Mouse (Mus musculus): ENCODE results near the gene Ssxb10. TPM values are rescaled to one million over a fixed set of nuclear protein-coding genes. Genes with fewer than 3 reads are reported as not detected.
"Not testable (repeated sequence)": the region's sequence is repeated elsewhere in the genome, so short reads cannot be mapped to it uniquely, and the experiment has no call there.

Ssxb10 gene
- polyA plus RNA-seq (2015; fragmentation: Nextera tagmentation; extraction: Ambion mirVana) = not detected in 2 replicates

DNA sequence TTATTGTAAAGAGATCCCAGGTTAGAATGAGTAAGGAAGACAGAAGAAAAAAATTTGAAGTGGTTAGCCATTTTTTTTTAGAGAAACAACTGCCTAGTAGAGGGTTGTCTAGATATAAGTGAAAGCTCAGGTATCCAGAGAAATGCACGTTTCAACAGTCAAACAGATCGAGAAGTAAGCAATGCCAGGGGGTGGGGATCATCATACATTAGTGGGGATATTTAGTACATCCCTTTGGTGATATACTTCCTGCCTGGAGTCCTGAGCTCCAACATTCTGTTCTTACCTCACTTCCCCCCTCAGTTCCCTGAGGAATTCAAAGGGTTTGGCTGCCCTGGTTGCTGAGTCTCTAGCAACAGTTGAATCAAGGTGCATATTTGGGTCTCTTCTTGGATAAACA lies at the start of gene Ssxb10:
Gene Ssxb10 (plus strand): TSS at position 301 of the 400 bp plus-strand sequence.
- H3K9ac ChIP-seq = no peak within 1 kb of the TSS
- no peak within 1 kb of the TSS for H3K4me3 ChIP-seq (replicated peaks)
- H3K4me1 ChIP-seq (replicated peaks) = no peaks in the 10 kb centered on the region
- WGBS = 54% methylated on average over 2 of the region's 2 CpGs
- H3K4me2 ChIP-seq (replicated peaks) = no peak within 1 kb of the TSS
- H3K27ac ChIP-seq = no peak within 1 kb of the TSS
- no peaks in the 10 kb centered on the region for H3K27me3 ChIP-seq (replicated peaks)
- no peak for ATAC-seq
- no peaks in the 10 kb centered on the region for H3K36me3 ChIP-seq
- H3K9me3 ChIP-seq = no peaks in the 10 kb centered on the region

GRCm38 (mm10) chrX:8288621-8289020 lies 38.6 kb upstream of the Ssxb10 start:
- no peak overlapping the region for H3K9ac ChIP-seq

GRCm38 (mm10) chrX:8309302-8309701 lies 17.9 kb upstream of the Ssxb10 start:
- Histone ChIP-seq H3K4me2 (replicated peaks) (no peak overlapping the region), H3K4me3 (replicated peaks) (no peak overlapping the region), H3K9me3 (no peaks in the 10 kb centered on the region), H3K27me3 (replicated peaks) (no peaks in the 10 kb centered on the region), H3K4me1 (replicated peaks) (no peaks in the 10 kb centered on the region), H3K36me3 (no peaks in the 10 kb centered on the region), H3K27ac (no peak overlapping the region), H3K9ac (no peak overlapping the region)
- WGBS = 49% methylated on average over 1 of the region's 1 CpGs
- 0 out of 2 replicates have a peak, but pooled peaks have one; percentile 34 for ATAC-seq

More at GRCm38 (mm10) chrX:8288621-8289020, 38.6 kb upstream of the Ssxb10 start:
- Histone ChIP-seq H3K27ac (no peak overlapping the region), H3K4me3 (replicated peaks) (no peak overlapping the region), H3K4me1 (replicated peaks) (no peaks in the 10 kb centered on the region), H3K36me3 (no peaks in the 10 kb centered on the region), H3K4me2 (replicated peaks) (no peak overlapping the region), H3K9me3 (no peaks in the 10 kb centered on the region), H3K27me3 (replicated peaks) (no peaks in the 10 kb centered on the region)
- ATAC-seq = no peak
- WGBS = 78% methylated on average over 5 of the region's 5 CpGs

DNA sequence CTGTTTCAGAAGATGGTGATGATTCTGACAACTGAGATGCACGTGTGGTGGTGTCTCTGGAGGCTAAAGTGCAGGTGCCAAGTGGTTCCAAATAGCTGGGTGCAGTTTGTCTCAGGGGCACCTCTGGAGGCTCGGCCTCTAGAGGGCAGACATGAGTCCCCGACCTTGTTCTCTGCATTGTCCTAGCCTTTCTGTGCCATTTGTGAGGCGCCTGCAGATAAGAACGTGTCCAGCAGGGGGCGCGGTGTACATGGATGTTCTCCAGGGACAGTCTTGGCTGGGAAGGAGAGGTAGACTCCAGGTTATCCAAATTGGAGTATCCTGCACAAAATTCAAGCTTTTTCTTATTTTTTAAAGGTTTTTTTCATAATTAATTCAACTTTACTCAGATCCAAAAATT lies 12.3 kb upstream of the Ssxb10 start:
- not testable (repeated sequence) for H3K9ac ChIP-seq; H3K36me3 ChIP-seq; H3K4me1 ChIP-seq (replicated peaks); H3K27me3 ChIP-seq (replicated peaks); H3K4me3 ChIP-seq (replicated peaks); H3K4me2 ChIP-seq (replicated peaks); H3K9me3 ChIP-seq; H3K27ac ChIP-seq; ATAC-seq
- WGBS = 11% methylated on average over 7 of the region's 7 CpGs

GRCm38 (mm10) chrX:8366678-8367077 lies 39.5 kb downstream of the Ssxb10 start, which contains the start of gene Ssxb9:
Gene Ssxb9, plus strand, starts transcription at chrX:8366978.
- not testable (repeated sequence) for H3K36me3 ChIP-seq; H3K9me3 ChIP-seq; ATAC-seq; H3K27ac ChIP-seq; H3K4me2 ChIP-seq (replicated peaks); H3K4me1 ChIP-seq (replicated peaks); H3K9ac ChIP-seq; H3K27me3 ChIP-seq (replicated peaks); H3K4me3 ChIP-seq (replicated peaks)
- 23% methylated on average over 1 of the region's 1 CpGs for WGBS

Other genes starting within 250 kb of the Ssxb10 start
- gene Was, start 236.9 kb upstream of the Ssxb10 start, polyA plus RNA-seq (2015; fragmentation: Nextera tagmentation; extraction: Ambion mirVana) = 0.57 and 0.62 TPM in 2 replicates
- gene Wdr13, start 194.5 kb upstream of the Ssxb10 start, polyA plus RNA-seq (2015; fragmentation: Nextera tagmentation; extraction: Ambion mirVana) = 21.4 and 21.7 TPM in 2 replicates
- gene Rbm3, start 181.5 kb upstream of the Ssxb10 start, polyA plus RNA-seq (2015; fragmentation: Nextera tagmentation; extraction: Ambion mirVana) = 426 and 506 TPM in 2 replicates
- gene Tbc1d25, start 151.2 kb upstream of the Ssxb10 start, polyA plus RNA-seq (2015; fragmentation: Nextera tagmentation; extraction: Ambion mirVana) = 10.3 and 10.6 TPM in 2 replicates
- 83.7 and 85.1 TPM in 2 replicates for gene Ebp, start 133.9 kb upstream of the Ssxb10 start, polyA plus RNA-seq (2015; fragmentation: Nextera tagmentation; extraction: Ambion mirVana)
- gene Porcn, start 120.9 kb upstream of the Ssxb10 start, polyA plus RNA-seq (2015; fragmentation: Nextera tagmentation; extraction: Ambion mirVana) = 7.2 and 7.4 TPM in 2 replicates
- gene Ftsj1, start 75.0 kb upstream of the Ssxb10 start, polyA plus RNA-seq (2015; fragmentation: Nextera tagmentation; extraction: Ambion mirVana) = 33.0 and 34.8 TPM in 2 replicates
- gene Slc38a5, start 56.3 kb upstream of the Ssxb10 start, polyA plus RNA-seq (2015; fragmentation: Nextera tagmentation; extraction: Ambion mirVana) = 9.1 and 13.9 TPM in 2 replicates
- gene Ssxb9, start 39.6 kb downstream of the Ssxb10 start, polyA plus RNA-seq (2015; fragmentation: Nextera tagmentation; extraction: Ambion mirVana) = not detected in 2 replicates
- not detected in 2 replicates for gene Ssxb1, start 85.9 kb downstream of the Ssxb10 start, polyA plus RNA-seq (2015; fragmentation: Nextera tagmentation; extraction: Ambion mirVana)
- not detected in 2 replicates for gene Ssxb2, start 134.3 kb downstream of the Ssxb10 start, polyA plus RNA-seq (2015; fragmentation: Nextera tagmentation; extraction: Ambion mirVana)
- gene Gm14459, start 197.5 kb downstream of the Ssxb10 start, polyA plus RNA-seq (2015; fragmentation: Nextera tagmentation; extraction: Ambion mirVana) = not detected in 2 replicates
- gene Ssxb6, start 220.8 kb downstream of the Ssxb10 start, polyA plus RNA-seq (2015; fragmentation: Nextera tagmentation; extraction: Ambion mirVana) = not detected in 2 replicates

All from intestine, embryonic 15.5 days (tissue).